Mouse (Mus musculus): ENCODE data around the gene Adra1b. TPM values are rescaled to one million over a fixed set of nuclear protein-coding genes. Genes with fewer than 3 reads are reported as not detected.

Gene Adra1b
- polyA plus RNA-seq, 1 experiment, result 5.6 TPM

DNA sequence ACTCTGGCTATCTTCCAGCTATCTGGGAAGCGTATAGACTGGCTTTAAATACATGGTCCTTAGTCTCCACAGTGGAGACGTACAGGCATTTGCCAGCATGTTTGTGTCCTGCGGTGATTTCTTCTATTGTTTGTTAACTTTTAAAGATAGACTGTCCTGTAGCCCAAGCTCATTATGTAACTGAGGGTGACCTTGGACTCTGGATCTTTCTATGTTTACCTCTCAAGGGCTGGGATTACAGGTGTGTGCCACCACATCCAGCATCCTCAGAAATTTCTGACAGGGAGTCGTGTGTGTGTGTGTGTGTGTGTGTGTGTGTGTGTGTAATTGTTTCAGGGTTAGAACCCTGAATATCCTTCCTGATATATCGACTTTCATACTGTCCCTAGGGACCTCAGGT lies 117.9 kb downstream of the Adra1b start:
- Histone ChIP-seq H3K4me3 (ENCODE audit: insufficient read depth, low read depth, low read length) (no peak overlapping the region), H3K36me3 (ENCODE audit: control insufficient read depth, insufficient read depth, low read length) (no peaks in the 10 kb centered on the region), H3K27ac (ENCODE audit: insufficient read depth, low read depth, low read length) (no peak overlapping the region), H3K4me1 (ENCODE audit: control insufficient read depth, insufficient read depth, low read length) (no peaks in the 10 kb centered on the region), H3K27me3 (replicated peaks; ENCODE audit: control insufficient read depth, insufficient read depth, low read length) (no peaks in the 10 kb centered on the region)
- TF ChIP-seq POLR2A (IDR thresholded peaks at IDR 0.05; ENCODE audit: low read depth, low read length) (no peak), CTCF (conservative IDR thresholded peaks at IDR 0.05; ENCODE audit: insufficient read depth, insufficient read length, low read depth, low read length) (no peak)
- 78% methylated on average over 5 of the region's 5 CpGs for WGBS
- no peak for DNase-seq

DNA sequence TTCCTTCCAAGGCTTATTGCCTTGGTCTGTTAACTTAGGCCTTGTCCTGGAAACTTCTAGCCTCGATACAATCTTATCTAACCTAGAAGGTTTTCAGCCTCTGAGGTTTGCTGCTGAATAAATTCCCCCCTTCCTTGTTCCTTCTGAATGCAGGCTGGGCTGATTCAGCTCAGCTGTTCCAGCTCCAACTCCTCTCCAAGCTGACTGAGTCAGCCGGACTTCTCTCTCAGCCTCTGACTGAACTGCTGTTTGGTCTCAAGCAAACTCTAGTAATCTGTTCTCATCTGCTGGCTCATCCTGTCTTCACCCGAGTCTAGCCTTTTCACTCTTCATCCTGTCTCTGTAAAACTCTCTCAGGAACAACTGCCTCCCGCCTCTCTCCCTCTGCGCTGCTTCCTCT lies 121.5 kb downstream of the Adra1b start:
- no peak overlapping the region for H3K4me3 ChIP-seq (ENCODE audit: insufficient read depth, low read depth, low read length)
- WGBS, result 58% methylated on average over 5 of the region's 5 CpGs
- H3K36me3 ChIP-seq (ENCODE audit: control insufficient read depth, insufficient read depth, low read length), result no peaks in the 10 kb centered on the region
- H3K27ac ChIP-seq (ENCODE audit: insufficient read depth, low read depth, low read length), result no peak overlapping the region
- no peaks in the 10 kb centered on the region for H3K4me1 ChIP-seq (ENCODE audit: control insufficient read depth, insufficient read depth, low read length)
- 0 out of 2 replicates have a peak, but pooled peaks cover 2% of the 10 kb centered on the region for H3K27me3 ChIP-seq (replicated peaks; ENCODE audit: control insufficient read depth, insufficient read depth, low read length)
- TF ChIP-seq CTCF (conservative IDR thresholded peaks at IDR 0.05; ENCODE audit: insufficient read depth, insufficient read length, low read depth, low read length), result no peak
- TF ChIP-seq POLR2A (IDR thresholded peaks at IDR 0.05; ENCODE audit: low read depth, low read length), result no peak
- DNase-seq, result no peak

DNA sequence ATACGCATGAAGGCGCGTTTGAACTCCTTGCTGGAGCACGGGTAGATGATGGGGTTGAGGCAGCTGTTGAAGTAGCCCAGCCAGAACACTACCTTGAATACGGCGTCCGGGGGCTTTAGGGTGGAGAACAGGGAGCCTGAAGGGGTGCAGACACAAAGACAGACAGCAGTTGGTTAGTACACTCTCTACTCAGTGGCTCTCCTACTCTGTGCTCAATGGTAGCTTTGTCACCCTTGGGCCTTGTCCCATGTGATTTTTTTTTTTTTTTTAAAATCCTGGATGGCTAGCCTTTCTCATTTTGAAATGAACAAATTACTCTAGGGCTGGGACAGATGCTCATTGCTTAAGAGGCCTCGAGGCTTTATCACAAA lies 124.7 kb downstream of the Adra1b start:
- no peaks in the 10 kb centered on the region for H3K4me1 ChIP-seq (ENCODE audit: control insufficient read depth, insufficient read depth, low read length)
- no peak for DNase-seq
- H3K27me3 ChIP-seq (replicated peaks; ENCODE audit: control insufficient read depth, insufficient read depth, low read length), result 0 out of 2 replicates have a peak, but pooled peaks cover 2% of the 10 kb centered on the region
- no peak for TF ChIP-seq POLR2A (IDR thresholded peaks at IDR 0.05; ENCODE audit: low read depth, low read length)
- WGBS, result 25% methylated on average over 8 of the region's 8 CpGs
- H3K4me3 ChIP-seq (ENCODE audit: insufficient read depth, low read depth, low read length), result 0 out of 2 replicates have a peak overlapping the region, but pooled peaks have one; percentile 2
- H3K27ac ChIP-seq (ENCODE audit: insufficient read depth, low read depth, low read length), result no peak overlapping the region
- H3K36me3 ChIP-seq (ENCODE audit: control insufficient read depth, insufficient read depth, low read length), result no peaks in the 10 kb centered on the region

DNA sequence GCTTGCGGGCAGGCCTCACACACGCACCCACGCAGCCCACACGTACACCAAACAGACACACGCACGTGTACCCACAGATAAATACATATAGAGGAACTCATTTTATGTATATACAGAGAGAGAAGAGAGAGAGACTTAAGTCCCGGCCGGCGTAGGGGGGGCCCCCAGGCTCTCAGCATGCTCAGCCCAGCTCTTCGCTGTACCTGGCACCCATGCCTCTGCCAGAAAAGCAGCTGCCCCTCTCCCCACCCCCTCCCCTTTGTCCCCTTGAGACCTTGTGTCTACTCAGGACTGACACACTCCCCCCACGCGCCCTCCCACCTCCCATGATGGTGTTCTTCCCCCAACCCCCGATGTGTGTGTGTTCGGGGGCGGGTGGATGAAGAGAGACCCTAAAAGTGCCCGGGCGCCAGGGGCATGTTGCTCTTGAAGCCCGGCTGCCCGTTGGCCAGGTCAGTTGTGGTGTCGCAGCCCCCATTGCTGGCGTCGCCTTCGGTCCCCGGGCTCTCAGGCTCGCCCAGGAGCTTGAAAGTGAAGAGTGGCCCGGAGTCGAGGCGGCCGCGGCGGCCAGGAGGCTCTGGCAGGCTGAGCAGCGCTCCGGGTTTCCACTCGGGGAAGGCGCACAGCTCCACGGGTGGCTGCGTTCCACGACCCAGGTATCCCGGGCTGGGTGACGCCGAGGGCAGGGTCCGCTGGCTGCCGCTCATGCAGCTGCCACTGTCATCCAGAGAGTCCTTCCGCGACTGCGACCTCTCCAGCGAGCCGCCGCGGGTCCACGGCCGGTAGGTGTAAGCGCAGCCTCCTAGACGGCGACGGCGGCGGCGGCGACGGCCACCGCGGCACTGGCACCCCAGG lies 125.3 kb downstream of the Adra1b start:
- H3K4me1 ChIP-seq (ENCODE audit: control insufficient read depth, insufficient read depth, low read length), result no peaks in the 10 kb centered on the region
- H3K27ac ChIP-seq (ENCODE audit: insufficient read depth, low read depth, low read length), result no peak overlapping the region
- H3K27me3 ChIP-seq (replicated peaks; ENCODE audit: control insufficient read depth, insufficient read depth, low read length), result 0 out of 2 replicates have a peak, but pooled peaks cover 2% of the 10 kb centered on the region
- TF ChIP-seq CTCF (conservative IDR thresholded peaks at IDR 0.05; ENCODE audit: insufficient read depth, insufficient read length, low read depth, low read length) (no peak), POLR2A (IDR thresholded peaks at IDR 0.05; ENCODE audit: low read depth, low read length) (no peak)
- H3K4me3 ChIP-seq (ENCODE audit: insufficient read depth, low read depth, low read length), result peak overlapping the region; percentile 2; the same call in 1 of the 2 replicates
- DNase-seq, result peak; percentile 25
- H3K36me3 ChIP-seq (ENCODE audit: control insufficient read depth, insufficient read depth, low read length), result no peaks in the 10 kb centered on the region
- WGBS, result 18% methylated on average over 63 of the region's 63 CpGs

DNA sequence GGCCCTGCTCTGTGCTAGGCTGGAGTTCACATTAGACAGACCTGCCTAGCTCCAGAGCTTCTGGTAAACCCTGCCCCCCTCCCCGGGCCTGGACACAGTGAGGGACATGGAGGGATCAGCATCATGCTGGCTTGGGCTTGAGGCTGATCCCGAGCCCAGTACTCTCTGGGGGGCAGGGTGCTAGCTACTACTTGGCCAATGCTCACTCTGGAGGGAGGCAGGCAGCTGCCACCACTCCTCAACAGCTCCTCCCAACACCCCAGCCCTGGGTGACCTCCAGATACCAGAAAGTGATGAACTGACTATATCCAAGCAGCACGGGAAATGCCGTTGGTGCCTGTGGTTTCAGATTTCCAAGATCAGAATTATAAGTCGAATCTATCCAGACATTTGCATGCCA lies 127.3 kb downstream of the Adra1b start:
- WGBS, result 43% methylated on average over 5 of the region's 5 CpGs
- no peak overlapping the region for H3K27ac ChIP-seq (ENCODE audit: insufficient read depth, low read depth, low read length)

DNA sequence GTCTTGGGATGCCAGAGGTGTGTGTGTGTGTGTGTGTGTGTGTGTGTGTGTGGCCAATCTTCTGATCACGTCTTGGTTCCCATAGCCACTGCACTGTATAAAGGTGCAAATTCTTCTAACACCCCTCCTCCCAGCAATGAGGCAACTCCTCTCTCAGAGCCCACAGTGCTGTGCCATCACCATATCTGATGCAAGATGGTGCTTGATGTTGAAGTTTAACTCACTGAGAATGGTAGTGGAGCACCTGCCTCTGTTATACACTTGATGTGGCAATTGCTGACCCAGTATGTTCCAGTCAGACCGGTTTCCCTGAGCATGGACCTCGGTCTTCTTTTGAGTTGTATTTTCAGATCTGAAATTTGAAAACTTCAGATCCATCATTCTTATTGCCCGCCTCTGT lies 130.9 kb downstream of the Adra1b start:
- H3K36me3 ChIP-seq (ENCODE audit: control insufficient read depth, insufficient read depth, low read length), result no peaks in the 10 kb centered on the region
- no peaks in the 10 kb centered on the region for H3K4me1 ChIP-seq (ENCODE audit: control insufficient read depth, insufficient read depth, low read length)
- DNase-seq, result no peak
- 84% methylated on average over 4 of the region's 4 CpGs for WGBS
- H3K27ac ChIP-seq (ENCODE audit: insufficient read depth, low read depth, low read length), result no peak overlapping the region
- no peaks in the 10 kb centered on the region for H3K27me3 ChIP-seq (replicated peaks; ENCODE audit: control insufficient read depth, insufficient read depth, low read length)
- H3K4me3 ChIP-seq (ENCODE audit: insufficient read depth, low read depth, low read length), result no peak overlapping the region
- TF ChIP-seq POLR2A (IDR thresholded peaks at IDR 0.05; ENCODE audit: low read depth, low read length), result no peak
- TF ChIP-seq CTCF (conservative IDR thresholded peaks at IDR 0.05; ENCODE audit: insufficient read depth, insufficient read length, low read depth, low read length), result no peak

More for the DNA sequence above, 127.3 kb downstream of the Adra1b start:
- Histone ChIP-seq H3K4me1 (ENCODE audit: control insufficient read depth, insufficient read depth, low read length) (no peaks in the 10 kb centered on the region), H3K27me3 (replicated peaks; ENCODE audit: control insufficient read depth, insufficient read depth, low read length) (0 out of 2 replicates have a peak, but pooled peaks cover 2% of the 10 kb centered on the region), H3K4me3 (ENCODE audit: insufficient read depth, low read depth, low read length) (no peak overlapping the region), H3K36me3 (ENCODE audit: control insufficient read depth, insufficient read depth, low read length) (no peaks in the 10 kb centered on the region)
- TF ChIP-seq CTCF (conservative IDR thresholded peaks at IDR 0.05; ENCODE audit: insufficient read depth, insufficient read length, low read depth, low read length), result no peak
- no peak for TF ChIP-seq POLR2A (IDR thresholded peaks at IDR 0.05; ENCODE audit: low read depth, low read length)
- DNase-seq, result peak; percentile 73

DNA sequence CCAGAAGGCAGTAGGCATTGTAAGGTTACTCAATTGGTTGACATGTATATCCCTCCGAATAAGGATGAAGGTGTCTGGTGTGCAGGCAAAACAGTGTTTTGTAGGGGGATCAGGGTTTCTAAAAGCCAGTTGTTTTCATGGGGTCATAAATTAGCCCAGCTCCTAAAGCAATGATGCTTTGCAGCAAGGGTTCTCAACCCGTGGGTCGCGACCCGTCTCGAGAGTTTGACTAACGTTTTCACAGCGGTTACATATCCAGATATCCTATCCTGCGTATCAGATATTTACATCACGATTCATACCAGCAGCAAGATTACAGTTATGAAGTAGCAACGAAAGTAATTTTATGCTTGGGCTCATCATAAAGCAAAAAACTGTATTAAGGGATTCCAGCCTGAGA lies 133.3 kb downstream of the Adra1b start:
- no peak for TF ChIP-seq CTCF (conservative IDR thresholded peaks at IDR 0.05; ENCODE audit: insufficient read depth, insufficient read length, low read depth, low read length)
- no peak for TF ChIP-seq POLR2A (IDR thresholded peaks at IDR 0.05; ENCODE audit: low read depth, low read length)
- Histone ChIP-seq H3K36me3 (ENCODE audit: control insufficient read depth, insufficient read depth, low read length) (no peaks in the 10 kb centered on the region), H3K27ac (ENCODE audit: insufficient read depth, low read depth, low read length) (no peak overlapping the region), H3K27me3 (replicated peaks; ENCODE audit: control insufficient read depth, insufficient read depth, low read length) (no peaks in the 10 kb centered on the region), H3K4me3 (ENCODE audit: insufficient read depth, low read depth, low read length) (no peak overlapping the region), H3K4me1 (ENCODE audit: control insufficient read depth, insufficient read depth, low read length) (no peaks in the 10 kb centered on the region)
- WGBS, result 45% methylated on average over 11 of the region's 11 CpGs
- no peak for DNase-seq
